Mouse (Mus musculus) layer of hippocampus, adult 11-12 months (tissue): ENCODE results near the gene Sepsecs.
"Not testable (repeated sequence)": the region's sequence is repeated elsewhere in the genome, so short reads cannot be mapped to it uniquely, and the experiment has no call there.

Source experiments
- DNase-seq: peaks from one replicate; pipeline ENCODE4 v3.0.0; 2022; ENCODE audit warnings: low spot score

Sepsecs gene

DNA sequence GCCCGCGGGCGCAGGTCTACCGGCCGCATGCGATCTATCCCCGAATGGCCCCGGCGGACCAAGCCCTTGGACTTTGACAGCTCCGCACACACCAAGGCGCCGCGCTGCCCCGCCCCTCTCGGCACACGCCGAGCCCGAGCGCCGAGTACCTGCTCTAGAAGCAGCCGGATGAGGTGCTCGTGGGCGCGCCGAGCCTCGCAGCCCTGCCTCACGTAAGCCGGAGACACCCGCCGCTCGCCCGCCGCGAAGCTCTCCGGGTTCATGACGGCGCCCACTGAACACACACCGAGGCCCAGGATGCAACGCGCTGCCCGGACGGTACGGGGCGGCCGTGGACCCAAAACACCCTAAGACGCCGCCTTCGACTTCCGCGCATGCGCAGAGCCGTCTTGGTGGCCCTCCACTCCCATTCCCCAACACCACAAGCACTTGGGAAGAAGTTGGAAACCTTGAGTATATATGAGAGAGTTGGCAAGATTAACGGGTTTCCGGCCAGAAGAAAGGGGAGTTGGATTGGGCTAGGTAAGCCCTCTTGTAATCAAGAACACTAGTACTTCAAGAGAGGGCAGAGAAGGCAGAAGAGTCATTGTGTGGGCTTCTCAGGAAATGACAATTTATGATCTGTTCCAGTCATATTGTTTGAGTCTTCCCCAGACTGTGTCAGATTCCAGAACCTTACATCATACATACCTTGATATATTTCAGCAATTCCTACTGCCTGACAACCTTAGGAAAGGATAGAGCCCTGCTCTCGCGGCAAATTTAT is at the start of gene Sepsecs:
Gene Sepsecs, minus strand, starts transcription at position 283 of the 766 bp plus-strand sequence.
- peak; percentile 94 for DNase-seq

DNA sequence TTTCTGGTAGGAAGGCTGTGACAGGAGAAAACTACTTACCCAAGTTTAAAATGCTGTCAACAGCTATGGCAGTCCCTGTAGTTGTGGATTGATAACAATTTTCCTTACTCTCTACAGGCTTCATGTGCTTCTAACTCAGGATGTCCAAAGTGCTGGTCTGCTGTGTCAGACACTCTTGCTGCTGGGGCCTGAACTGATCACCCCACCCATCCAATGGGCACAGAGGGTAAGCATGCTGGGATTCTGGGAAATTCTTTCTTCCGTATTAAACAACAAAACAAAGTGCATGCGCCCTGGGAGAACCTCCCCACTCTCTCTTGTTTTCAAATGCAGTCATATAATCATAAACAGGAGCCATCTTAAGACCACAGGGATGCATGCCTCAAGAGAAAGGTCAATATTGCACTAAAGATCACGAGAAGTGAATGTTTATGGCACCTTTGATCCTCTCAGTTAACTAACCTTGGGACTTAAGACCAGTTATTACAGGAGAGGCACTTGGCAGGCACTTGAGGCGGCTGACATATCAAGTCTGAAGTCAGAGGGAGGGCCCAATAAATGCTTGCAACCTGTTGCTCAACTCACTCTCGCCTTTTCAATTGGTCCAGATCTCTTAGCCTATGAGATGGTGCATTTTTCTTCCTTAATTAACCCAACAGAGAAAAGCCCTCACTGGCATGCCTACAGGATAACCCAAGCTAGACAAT is 47.4 kb upstream of the Sepsecs start:
- no peak for DNase-seq

DNA sequence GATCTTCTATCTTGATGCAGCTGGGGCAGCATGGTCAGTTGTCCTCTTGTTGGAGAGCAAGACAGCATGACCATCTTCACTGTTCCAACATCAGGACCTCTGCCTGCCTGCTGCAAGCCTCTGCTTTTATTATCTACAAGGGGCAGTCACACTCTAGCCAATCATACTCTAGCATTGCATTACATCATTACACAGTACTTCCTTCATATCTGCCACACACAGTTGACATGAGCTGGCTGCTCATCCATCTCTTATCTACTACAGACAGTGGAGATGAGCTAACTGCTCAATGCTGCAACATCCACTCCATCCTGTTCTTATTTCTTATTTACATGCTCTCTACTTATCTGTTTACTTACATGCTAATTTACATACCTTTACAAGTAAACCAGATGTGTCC is 43.2 kb upstream of the Sepsecs start:
- no peak for DNase-seq

DNA sequence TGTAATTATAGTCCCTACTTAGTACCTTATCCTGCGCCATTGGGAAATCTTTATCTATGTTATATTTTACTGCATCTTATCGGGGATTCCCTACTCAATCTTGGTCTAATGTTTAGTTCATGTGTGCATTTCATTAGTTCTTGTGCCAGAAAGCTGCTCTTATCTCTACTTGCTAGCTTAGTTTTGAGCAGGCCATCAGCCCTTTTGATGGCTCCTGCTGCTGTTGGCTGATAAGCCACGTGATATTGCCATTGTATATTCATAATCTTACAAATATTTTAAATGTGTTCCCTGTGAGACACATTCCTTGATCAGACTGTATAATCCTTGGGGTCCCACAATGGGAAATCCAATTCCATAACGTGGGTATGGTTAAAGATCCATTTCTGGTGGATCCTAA is 35.1 kb upstream of the Sepsecs start:
- no peak for DNase-seq

DNA sequence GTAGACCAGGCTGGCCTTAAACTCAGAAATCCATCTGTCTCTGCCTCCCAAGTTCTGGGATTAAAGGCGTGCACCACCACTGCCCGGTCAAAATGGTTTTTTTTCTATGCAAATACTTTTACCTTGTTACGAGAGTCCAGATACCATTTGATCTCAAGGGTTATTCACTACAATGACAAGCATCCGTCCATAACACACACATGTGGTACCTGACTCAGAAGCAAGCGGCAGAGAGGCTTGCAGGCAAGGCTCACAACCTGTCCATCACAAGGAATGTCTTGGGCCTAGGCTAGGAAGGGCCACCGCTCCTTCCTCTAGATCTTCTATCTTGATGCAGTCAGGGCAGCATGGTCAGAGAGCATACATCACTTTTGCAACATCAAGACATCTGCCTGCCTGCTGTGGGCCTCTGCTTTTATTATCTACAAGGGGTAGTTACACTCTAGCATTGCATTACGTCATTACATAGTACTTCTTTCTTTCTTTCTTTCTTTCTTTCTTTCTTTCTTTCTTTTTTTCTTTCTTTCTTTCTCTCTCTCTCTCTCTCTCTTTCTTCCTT is 28.5 kb upstream of the Sepsecs start:
- DNase-seq = not testable (repeated sequence)

DNA sequence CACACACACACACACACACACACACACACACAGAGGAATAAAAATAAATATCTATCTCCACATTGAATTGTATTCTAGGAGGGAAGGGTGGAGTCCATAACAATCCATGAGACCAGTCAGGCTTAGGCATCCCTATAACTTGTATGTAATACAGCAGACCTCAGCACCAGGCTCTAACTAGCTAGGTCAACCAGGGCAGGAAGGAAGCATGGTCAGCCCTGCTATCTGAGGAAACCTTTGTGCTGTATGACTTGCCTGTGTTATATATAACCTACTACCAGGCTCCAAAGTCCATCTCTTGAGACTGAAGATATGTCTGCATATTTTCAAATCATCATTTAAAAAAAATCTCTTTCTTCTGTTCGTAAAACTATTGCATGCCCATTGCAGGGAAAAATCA is 27.8 kb upstream of the Sepsecs start:
- DNase-seq = no peak

DNA sequence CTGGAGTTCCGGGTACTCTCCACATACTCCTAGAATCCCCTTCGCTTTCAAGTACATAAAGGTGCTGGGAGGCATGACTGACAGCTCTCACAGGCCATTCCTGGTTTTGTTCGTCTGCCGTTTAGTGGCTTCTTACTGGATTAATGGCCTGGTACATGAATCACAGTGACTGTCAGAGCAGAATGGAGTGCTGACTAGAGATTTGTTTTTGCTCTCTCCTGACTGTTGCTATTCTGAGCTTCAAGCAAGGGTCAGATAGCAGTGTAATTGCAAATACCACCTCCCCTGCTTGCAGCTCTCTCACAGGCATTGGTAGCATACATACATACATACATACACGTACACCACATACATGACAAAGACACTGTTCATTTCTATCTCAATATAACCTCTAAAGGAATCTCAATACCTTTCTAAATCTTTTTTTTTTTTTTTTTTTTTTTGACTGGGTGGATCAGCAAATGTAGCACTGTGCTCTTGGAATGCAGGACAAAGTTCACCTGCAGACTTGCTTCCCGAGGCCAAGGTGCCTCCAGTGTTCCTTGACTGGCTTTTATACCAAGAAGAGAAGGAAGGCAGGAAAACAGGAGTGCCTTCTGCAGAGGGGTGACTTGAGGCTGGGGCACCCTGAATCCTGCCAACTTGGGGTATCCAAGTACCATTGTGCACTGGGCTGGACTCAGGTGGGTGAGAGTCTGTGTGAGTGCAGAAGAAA is 18.4 kb upstream of the Sepsecs start:
- DNase-seq = no peak

DNA sequence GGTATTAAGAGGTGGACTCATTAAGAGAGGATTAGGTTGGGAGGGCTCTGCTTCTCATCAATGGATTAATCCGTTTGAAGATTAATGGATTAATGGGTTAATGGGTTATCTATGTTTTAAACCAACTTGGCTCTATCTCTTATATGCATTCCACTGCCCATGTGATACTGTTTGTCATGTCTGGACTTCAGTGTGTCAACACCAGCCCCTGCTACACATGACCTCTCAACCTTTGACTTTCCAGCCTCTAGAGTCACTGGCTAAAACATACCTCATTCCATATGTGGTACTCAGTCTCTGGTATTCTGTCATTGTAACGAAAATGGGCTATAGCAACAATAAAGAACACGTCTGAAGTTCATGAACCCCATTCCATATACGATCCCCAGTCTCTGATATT is 11.6 kb upstream of the Sepsecs start:
- DNase-seq = no peak

DNA sequence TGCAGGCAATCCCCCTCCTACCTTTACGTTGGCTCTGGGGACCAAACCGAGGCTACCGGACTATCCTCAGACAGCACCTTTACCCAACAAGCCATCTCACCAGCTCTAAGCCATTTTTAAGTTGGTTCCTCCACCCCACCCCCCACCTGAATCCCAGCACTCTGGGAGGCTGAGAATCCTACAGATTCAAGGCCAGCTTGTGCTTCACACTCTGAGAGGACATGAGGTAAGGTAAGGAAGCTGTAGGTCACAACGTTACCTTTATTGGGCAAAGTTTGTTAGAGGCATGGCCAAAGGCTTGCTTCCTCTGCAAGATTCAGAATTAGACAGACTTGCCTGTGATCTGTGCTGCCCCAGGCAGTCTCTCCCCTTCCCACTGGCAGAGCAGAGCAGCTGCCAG is 10.7 kb upstream of the Sepsecs start:
- DNase-seq = no peak

DNA sequence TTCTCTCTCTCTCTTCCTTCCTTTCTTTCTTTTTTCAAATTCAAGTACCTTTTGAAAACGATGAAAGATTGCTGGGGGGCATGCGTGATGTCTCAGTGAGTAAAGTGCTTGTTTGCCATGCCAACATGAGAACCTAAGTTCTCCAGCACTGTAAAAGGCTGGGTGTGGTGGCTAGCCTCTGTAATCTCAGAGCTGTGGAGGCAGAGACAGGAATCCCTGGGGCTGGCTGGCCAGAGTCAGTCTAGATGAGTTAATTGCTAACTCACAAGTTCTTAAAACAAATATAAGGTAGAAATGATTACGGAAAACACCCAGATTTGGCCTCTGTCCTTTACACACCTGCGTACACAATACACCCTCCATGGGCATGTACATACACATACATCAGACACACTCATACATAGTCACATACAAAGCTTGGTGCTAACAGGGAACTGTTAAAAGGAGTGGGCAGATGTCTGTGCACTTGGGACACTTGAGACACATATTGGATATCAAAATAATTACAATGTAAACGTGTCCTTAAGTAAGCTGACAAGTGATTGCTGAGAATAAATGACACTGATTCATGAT is 9.1 kb upstream of the Sepsecs start:
- no peak for DNase-seq

DNA sequence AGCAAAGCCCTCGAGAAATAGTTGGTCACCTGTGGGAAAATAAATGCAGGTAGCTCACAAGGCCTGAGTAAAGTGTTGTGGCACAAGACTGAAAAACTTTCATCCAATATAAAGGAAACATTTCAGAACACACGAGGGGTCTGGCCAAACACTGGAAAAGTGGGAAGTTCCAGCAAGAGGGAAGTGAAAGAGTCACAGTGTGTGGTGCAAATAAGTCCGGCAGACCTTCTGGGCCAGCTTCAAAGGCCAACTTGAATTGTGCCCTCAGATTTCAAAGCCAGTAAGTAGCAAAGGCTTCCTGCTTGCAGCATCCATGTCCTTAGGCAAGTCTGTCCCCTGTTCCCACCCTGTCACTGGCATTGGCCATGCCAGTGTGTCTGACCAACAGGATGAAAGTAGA is 7.6 kb upstream of the Sepsecs start:
- DNase-seq = no peak

DNA sequence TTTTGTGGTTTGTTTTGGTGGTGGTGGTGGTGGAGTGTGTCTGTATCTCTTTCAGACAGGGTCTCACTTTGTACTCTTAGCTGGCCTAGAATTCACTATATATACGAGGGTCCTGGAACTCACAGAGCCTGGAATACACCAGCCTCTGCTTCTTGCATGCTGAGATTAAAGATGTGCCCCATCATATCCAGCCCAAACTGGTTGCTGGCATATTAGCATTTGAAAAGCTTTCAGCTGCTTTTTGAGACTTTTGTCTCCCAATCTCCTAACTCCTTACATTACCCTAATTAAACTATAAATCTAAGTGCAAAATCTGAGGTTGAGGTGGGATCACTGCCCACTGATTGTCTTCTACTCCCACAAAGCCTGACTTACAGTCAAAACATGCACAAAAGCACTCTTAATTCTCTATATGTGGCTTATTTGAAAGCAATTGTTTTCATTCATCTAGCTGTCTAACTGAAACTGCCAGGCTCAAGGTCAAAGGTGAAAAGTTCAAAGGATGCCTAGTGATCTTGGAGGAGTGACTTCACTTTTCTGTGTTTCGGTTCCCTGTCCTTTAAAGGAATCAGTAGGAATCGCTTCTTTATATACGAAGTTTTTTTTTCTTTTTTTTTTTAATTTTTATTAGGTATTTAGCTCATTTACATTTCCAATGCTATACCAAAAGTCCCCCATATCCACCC is 5.0 kb upstream of the Sepsecs start:
- no peak for DNase-seq

DNA sequence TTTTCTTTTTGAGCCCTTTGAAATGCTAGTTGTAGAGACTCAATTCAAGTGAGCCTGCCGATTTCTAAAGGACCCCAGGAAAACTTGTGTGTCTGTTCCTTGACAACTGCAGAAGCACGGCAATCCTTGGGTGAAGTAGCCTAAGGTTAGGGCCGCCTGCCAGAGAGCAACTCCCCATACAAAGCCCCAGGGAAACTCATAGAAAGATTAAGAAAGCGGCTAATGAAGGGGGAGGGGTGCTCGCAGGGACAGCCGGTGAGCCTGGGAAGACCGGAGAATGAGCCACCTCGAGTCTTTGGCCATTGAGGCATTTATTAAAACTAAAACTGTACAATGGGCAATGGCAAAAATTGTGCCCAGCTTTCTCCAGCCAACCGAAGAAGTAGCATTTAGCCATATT is 3.8 kb upstream of the Sepsecs start:
- no peak for DNase-seq

DNA sequence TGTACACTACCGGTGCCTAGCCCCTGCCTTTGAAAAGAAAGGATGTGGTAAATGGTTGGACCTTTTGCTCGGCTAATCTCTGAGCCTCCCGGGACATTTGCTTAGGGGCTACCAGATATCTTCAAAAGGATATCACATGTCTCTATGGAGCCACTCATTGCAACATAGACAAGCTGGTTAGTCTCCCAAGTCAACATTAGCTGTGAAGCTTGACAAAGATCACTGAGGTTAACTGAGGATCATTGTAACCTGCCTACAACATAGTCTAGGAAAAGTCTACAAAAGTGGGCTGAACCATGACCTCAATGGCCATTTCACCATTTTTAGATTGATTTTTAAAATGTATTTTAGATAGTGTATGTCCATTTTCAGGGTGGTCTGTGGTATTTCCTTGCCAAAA is 1.2 kb upstream of the Sepsecs start:
- DNase-seq = no peak

DNA sequence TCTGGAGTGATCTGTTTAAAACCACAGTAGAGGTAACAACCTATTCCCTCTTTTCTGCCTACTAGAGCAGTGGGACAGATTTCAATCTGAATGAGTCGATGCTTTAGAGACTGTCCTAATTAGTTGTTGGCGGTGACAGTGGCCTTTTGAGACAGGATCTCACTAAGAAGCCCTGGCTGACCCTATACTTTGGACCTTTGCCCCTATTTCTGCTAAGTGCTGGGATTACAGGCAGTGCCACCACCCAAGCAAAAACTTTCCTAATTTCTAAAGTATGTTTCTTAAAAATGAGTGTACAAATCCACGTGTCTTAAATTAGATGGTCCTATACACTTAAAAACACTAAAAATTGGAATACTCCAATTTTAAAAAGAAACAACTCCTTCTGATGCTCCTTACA is 2.7 kb downstream of the Sepsecs start:
- no peak for DNase-seq

DNA sequence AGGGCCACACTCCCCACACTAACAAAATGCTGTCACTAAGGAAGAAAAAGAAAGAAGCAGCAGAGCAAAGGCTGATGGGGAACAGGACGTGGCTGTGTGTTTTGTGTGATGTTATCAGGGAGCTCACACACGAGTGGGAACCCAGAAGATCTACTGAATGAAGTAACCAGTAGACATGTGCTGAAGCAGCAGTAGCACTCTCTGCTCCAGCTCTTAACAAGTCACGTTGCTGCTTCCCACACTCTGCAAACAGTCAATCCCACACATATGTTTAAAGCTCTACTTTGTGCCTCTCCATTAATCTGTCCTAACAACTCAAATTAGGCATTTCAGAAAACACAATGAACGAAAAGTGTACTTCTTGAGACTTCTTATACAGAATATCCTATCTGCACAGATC is 11.6 kb downstream of the Sepsecs start:
- no peak for DNase-seq

DNA sequence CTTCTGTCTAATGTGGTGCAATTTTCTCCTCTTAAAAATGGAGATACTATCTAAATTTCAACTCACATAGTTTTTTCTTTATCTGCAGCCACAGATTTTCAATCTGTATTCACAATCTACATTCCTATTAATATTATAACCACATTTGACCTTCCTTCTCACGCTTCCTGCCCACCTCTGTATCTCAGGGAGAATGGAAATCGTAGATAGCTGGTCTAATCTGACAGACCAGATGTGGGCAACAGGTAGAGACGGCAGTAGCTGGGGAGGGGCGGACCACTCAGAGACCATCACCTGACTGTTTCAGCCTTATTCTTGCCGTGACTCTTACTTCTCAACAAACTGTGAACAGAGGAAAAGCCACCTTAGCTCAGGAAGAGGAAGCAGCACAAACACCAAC is 12.2 kb downstream of the Sepsecs start:
- DNase-seq = no peak

DNA sequence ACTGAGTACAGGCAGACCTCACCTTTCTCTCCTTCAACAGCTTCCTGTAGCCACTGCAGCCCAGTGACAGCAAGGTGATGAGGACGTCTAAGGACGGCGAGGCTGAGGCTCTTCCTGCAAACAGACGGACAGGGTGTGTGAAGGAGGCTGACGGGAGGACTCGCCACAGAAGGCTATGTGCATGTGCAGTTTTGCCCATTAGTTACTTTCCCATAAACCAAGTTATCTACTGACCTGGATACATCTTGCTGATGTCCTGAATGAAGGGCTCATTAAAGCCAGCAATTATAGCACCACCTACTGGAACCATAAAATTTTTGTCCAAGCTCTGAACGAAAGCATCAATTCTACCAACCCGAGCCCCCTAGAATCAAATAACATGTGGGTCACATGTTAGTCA is 13.5 kb downstream of the Sepsecs start:
- DNase-seq = no peak

DNA sequence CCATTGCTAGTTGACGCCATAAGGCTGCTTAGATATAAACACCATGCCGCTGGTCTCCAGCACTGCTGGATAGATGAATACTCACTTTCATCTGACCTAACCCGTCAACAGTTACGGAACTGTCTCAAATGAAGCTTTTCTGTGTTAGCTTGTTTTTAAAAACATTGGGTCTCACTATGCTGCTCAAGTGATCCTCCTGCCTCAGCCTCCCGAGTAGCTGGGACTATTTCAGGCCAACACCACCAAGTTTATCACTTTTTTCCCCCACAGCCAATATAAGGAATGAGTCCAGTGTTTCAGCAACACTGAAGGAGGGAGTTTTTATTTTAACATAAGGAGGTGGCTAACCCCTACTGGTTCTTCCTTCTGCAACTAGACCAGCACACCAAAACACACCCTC is 14.5 kb downstream of the Sepsecs start:
- DNase-seq = no peak

DNA sequence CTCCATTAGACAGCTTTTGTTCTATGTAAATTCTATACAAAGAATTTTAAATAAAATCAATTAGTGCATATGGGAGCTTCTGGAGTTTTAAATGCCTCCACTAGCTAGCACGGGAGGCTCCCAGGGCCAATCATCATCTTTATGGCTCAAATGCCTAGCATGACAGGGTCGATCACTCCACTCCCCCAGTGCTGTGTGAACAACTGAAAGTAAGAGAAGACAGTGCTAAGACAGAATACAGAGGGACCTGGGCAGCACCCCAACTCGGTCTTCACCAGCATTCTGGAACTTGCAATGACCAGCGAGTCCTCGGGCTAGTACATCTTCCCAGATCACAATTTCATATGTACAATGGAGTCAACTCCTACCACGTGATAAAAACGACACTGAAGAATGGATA is 16.9 kb downstream of the Sepsecs start:
- DNase-seq = no peak

DNA sequence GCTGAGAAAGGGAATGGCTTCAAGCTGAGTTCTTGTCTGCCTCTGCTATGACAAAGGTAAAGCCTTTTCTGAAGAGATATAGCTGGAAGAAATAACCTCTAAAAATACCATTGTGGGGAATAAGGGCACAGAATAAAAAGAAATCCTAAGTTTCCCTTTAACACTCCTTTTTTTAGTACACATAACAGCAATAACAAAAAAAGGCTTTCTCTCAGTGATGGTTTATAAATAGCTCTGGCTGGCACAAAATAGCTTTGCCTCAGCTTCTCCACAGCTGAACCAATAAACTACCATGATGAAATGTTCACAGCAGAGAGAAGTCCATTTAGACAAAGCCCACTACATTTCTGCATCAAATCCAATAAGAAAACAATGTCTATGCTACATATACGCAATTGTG is 17.4 kb downstream of the Sepsecs start:
- no peak for DNase-seq
